Mouse (Mus musculus): ENCODE data around the gene Ipo7.
"Not testable (repeated sequence)": the region's sequence is repeated elsewhere in the genome, so short reads cannot be mapped to it uniquely, and the experiment has no call there.

DNA sequence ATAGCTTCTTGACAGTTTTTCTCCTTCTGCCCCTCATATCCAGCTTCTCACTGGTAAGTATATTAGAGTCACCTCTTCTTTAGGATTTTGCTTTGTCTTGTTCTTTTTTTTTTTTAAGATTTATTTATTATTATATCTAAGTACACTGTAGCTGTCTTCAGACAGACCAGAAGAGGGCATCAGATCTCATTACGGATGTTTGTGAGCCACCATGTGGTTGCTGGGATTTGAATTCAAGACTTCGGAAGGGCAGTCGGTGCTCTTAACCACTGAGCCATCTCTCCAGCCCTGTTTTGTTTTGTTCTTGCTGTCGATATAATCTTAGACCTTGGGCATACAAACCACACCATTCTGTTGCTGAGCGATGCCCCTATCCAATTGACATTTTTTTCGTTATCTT, 31.3 kb upstream of the Ipo7 start, which contains the start of gene Tmem41b:
- peak; percentile 53 for TF ChIP-seq CTCF (IDR thresholded peaks at IDR 0.05; ENCODE audit: low read depth)
- not testable (repeated sequence) for TF ChIP-seq EP300 (IDR thresholded peaks at IDR 0.05; ENCODE audit: low read depth)

Data from liver, postnatal 0 days (tissue).